Mouse (Mus musculus) brown adipose tissue, adult 24 weeks (tissue): ENCODE results near the gene Gid4. TPM values are rescaled to one million over a fixed set of nuclear protein-coding genes. Genes with fewer than 3 reads are reported as not detected.

Experiments
- H3K27ac ChIP-seq: fragments of 200-500 bp; replicated peaks from 2 replicates; pipeline ENCODE4 v1.5.1; 2012; ENCODE audit warnings: low read depth, mild to moderate bottlenecking, low read length
- H3K4me1 ChIP-seq: fragments of 200-500 bp; 2 replicates; pipeline ENCODE4 v1.6.1; 2012; ENCODE audit warnings: low read length, mixed read lengths; ENCODE audit not compliant: control insufficient read depth, insufficient read depth, insufficient read length
- H3K4me3 ChIP-seq: fragments of 200-500 bp; 2 replicates; pipeline ENCODE4 v1.5.1; 2012; ENCODE audit warnings: low read depth, mild to moderate bottlenecking, low read length, moderate library complexity; ENCODE audit not compliant: insufficient read depth
- polyA plus RNA-seq: library from polyadenylated mRNA; stranded (reverse); fragments of >200 nt; gene quantifications from 2 replicates; pipeline ENCODE4 v1.2.4, GENCODE M21; 2012; ENCODE audit not compliant: missing spikeins, insufficient read depth, insufficient read length

Gene Gid4
- polyA plus RNA-seq = 51.5 and 87.5 TPM in 2 replicates

DNA sequence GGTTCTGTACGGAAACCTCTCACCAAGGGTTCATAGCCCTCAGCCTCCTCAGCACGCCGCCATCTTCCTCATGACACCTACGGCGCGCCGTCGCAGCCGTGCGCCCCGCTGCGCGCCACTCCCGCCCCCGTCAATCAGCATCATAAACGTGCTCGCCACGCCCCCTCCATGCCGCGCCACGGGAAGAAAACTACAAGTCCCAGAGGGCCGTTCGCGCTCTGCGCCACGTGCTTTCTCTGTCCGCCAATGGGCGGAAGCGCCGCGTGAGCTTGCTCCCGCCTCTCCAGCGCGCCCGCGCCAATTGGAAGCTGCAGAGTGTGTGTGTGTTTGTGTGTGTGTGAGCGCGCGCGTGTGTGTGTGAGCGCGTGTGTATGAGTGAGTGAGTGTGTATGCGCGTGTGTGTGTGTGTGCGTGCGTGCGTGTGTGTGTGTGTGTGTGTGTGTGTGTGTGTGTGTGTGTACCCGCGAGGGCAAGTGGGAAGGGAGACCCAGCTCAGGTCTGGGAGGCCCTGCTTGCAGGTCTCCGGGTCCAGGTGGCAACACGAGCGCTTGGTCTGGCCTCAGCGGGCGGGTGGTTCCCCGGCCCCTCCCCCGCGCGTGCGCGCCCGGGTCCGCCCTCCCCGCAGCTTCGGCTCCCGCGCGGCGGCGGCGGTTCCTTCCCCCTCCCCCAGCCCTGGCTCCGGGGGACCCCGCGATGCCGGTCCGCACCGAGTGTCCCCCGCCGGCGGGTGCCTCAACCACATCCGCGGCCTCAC, at the start of gene Gid4:
Gene Gid4 (plus strand): TSS at position 183 of the 754 bp plus-strand sequence.
- peak within 1 kb of the TSS; percentile 96 for H3K27ac ChIP-seq
- H3K4me1 ChIP-seq = peaks cover 4% of the 10 kb centered on the region
- H3K4me3 ChIP-seq = peak within 1 kb of the TSS; percentile 90

DNA sequence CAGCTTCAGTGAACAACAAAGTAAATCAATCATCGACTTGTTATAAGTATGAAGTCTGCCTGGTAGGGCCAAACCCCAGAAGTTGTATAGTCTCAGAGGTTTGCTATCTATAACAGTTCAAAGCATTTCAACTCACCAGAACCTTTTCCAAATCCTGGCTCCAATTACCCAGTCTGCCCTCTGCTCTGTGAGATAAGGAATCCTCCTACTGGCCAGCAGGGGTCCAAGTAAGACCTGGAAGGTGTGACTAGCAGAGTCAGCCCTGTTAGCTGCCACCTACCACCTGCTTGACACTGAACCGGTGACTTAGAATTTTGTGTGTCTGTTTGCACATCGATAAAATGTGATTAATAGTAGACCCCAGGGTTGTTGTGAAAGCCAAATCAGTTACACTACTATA, 49.7 kb upstream of the Gid4 start:
- Histone ChIP-seq H3K27ac (no peak overlapping the region), H3K4me1 (no peaks in the 10 kb centered on the region), H3K4me3 (no peak overlapping the region)

DNA sequence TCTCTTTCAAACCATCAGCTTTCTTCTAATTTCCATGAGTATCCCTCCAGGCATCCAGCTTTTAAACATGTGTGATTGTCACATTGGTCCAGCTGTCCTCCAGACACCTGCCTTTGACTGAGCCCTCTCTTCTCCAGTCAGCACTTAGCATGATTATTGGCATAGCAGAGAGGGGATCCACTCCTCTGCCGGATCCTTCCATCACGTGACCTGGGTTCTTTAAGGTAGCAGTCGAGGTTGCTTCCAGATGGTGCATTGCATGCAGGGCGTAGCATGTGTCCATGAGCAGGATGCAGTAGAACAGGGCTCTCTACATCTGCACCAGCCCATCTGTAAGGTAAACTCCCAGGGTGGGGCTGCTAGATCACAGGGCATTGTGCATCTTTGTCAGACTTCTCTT, 48.0 kb upstream of the Gid4 start:
- Histone ChIP-seq H3K4me3 (no peak overlapping the region), H3K4me1 (no peaks in the 10 kb centered on the region), H3K27ac (no peak overlapping the region)

DNA sequence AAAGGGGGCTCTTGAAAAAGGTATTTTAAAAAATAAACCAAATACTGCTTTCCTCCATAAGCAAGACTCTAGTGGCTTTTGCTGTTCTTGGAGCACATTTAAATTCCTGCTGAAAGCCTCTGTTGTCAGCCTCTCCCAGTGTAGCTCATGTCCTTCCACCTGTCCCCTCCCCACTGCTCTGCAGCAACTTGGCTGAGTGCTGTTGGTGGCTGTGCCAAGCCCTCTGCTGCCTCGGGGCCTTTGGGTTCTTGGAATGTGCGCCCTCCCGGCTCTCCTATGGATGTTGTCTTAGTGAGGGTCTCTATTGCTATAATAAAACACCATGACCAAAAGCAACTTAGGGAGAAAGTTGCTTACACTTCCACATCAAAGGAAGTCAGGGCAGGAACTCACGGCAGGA, 47.5 kb upstream of the Gid4 start:
- Histone ChIP-seq H3K4me1 (no peaks in the 10 kb centered on the region), H3K4me3 (no peak overlapping the region), H3K27ac (no peak overlapping the region)

DNA sequence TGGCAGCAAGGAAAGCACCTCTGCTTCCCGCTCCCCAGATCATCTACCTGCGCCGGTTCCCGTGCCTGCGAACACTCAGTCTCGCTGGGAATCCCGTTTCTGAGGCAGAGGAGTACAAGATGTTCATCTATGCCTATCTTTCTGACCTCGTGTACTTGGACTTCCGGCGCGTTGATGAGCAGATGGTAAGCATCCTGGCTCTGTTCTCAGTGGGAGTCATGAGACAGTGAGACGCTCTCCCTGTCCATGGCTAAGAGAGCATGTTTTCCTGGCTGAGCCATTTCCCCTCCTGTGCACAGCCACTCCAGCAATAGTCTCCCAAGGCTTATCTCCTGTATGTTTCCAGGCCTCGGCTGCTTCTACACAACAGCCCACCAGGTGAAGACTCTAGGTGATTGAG, 46.5 kb upstream of the Gid4 start:
- H3K4me3 ChIP-seq = no peak overlapping the region
- no peaks in the 10 kb centered on the region for H3K4me1 ChIP-seq
- H3K27ac ChIP-seq = no peak overlapping the region

DNA sequence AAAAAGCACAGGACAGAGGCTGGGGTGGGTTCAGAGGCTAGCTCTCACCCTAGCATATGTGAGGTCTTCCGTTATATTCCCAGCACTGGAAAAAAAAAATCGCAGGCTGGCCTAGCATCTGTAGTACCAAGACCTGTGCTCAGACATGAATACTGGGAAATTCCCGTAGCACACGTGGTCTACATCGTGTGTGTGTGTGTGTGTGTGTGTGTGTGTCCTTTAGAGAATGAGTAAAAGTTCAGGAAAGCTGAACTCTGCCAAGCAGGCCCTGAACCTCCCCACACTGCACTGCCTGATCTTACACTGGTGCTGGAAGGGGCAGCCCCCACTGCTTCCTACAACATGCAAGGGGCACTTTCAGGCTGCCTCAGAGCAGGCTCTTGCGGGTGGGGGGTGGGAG, 42.5 kb upstream of the Gid4 start:
- no peak overlapping the region for H3K27ac ChIP-seq
- H3K4me3 ChIP-seq = no peak overlapping the region
- H3K4me1 ChIP-seq = no peaks in the 10 kb centered on the region

DNA sequence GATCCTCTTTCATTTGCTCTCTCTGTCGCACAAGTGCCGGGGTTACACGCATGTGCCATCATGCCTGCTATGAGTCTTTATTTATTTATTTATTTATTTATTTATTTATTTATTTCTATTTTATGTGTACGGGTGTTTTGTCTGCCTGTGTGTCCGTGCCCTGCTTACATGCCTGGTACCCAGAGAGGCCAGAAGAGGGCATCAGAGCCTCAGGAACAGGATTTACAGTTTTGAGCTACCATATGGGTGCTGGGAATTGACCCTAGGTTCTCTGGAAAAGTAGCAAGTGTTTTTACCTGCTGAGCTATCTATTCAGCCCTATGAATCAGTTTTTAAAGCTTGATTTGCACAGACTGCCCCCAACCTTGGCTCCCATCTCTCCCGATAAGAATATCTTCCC, 33.4 kb upstream of the Gid4 start:
- H3K4me1 ChIP-seq = no peaks in the 10 kb centered on the region
- H3K4me3 ChIP-seq = no peak overlapping the region
- no peak overlapping the region for H3K27ac ChIP-seq

DNA sequence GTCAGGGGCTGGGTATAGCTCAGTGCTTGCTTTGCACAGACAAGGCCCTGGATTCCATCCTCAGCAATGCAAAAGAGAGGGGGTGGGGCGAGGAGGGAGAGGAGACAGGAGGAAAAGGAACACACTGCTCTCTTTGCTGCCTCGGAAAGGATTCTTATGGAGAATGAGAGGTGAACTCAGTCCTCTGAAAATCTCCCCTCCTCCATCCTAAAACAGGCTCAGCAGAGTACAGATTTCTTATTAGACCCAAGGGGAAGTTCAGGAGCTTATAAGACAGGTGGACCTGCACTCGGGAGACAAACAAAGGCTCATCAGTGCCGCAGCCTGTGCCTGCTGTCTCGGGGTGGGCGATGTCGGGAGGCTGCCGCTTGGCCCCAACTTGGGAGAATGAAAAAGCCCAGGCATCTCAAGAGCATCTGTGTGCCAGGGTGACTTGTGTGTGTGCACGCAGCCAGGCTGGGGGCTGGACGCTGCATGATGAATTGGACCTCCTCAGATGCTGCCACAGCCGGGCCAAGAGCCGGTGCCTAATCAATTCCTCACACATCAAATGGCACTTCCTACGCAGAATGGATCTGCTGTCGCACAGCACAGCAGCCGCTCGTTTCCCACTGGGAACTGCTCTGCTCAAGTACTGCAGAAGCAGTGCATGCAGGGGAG, 32.1 kb upstream of the Gid4 start:
- H3K27ac ChIP-seq = no peak overlapping the region
- H3K4me3 ChIP-seq = no peak overlapping the region
- no peaks in the 10 kb centered on the region for H3K4me1 ChIP-seq

DNA sequence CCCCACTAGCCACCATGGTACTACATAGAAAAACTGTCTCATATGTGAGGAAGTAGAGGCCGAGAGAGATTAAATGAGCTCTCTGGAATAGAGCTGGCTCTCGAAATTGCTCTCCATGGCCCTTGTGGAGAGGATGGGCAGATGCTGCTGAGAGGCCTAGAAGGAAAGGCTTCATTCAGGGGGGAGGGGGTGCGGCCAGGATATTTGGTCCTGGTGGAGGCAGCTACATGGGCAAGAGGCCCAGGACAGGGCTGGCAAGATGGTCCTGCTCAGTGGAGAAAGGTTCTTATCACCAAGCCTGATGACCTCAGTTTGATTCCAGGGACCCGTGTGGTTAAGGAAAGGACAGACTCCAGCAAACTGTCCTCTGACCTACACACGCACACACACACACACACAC, 31.0 kb upstream of the Gid4 start:
- Histone ChIP-seq H3K4me1 (no peaks in the 10 kb centered on the region), H3K4me3 (no peak overlapping the region), H3K27ac (no peak overlapping the region)

DNA sequence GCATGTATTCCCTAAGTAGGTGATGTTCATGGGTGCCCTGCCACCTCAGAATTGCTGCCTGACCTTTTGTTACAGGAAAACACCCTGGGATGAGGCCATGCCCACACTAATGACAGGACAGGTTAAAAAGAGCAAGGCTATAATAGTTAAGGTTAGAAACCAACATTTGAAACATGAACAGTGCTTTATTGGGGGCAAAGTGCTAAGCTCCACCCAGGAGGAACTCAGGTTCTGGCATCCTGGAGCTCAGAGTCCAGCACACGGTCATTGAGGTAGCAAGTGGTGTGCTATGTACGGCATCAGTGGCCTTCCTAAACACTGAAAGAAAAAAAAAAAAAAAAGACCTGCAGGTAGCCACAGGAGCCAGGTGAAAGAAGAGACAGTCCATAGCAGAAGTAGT, 29.0 kb upstream of the Gid4 start:
- no peak overlapping the region for H3K4me3 ChIP-seq
- no peaks in the 10 kb centered on the region for H3K4me1 ChIP-seq
- H3K27ac ChIP-seq = no peak overlapping the region

DNA sequence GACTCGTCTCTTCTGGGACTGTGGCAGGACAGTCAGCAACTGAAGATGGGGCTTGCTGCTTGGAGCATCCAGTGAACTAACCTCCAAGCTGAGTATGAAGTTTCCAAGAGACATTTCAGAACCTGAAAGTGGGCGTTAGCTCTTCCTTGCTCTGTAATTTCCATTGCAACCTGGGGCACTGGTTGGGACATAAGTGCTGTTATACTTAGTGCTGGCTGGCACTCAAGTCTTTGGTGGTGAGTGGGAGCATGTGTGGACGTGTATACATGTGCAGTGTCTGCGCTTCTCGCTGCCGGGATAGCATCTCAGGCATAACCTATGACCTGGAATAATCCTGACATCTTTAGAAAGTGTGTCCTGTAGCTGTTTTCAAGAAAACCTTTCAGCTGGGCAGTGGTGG, 25.6 kb upstream of the Gid4 start:
- Histone ChIP-seq H3K27ac (no peak overlapping the region), H3K4me1 (no peaks in the 10 kb centered on the region), H3K4me3 (no peak overlapping the region)

DNA sequence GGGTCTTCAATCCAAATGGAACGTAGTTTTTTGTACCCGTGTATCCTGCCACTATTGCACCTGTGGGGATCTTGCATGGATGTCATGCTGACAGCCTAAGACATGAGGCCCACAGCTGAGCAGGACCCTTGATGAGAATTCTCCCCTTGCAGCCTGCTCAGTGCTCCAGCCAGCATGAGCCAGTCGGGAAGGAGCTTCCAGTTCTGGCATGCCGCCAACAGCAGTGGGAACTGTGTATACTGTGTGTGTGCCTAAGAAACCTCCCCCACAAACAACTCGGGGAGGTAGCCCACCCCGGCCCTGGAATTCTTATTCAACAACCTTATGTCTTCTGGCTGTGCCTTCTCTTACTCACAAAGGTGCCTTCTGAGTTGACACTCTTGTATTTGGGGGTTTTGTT, 20.4 kb upstream of the Gid4 start:
- Histone ChIP-seq H3K4me3 (no peak overlapping the region), H3K4me1 (no peaks in the 10 kb centered on the region), H3K27ac (no peak overlapping the region)

DNA sequence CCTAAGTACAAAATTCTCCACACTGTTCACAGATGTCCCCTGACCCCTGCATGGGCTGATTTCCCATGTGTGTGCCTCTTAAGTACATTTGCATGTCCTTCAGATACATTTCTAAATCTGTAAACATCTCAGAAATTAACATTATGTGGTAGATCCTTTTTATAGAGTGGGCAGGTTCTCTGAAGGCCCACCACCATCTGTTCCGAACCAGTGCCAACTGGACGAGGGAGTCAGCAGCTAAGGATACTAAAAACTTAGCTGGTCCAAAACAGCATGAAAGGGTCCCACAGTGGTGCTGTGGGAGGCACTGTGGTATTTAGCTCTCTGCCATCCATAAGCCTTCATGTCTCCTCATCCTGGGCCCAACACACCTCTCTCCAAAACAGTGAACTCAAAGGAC, 19.8 kb upstream of the Gid4 start:
- H3K4me1 ChIP-seq = no peaks in the 10 kb centered on the region
- H3K27ac ChIP-seq = no peak overlapping the region
- H3K4me3 ChIP-seq = no peak overlapping the region

DNA sequence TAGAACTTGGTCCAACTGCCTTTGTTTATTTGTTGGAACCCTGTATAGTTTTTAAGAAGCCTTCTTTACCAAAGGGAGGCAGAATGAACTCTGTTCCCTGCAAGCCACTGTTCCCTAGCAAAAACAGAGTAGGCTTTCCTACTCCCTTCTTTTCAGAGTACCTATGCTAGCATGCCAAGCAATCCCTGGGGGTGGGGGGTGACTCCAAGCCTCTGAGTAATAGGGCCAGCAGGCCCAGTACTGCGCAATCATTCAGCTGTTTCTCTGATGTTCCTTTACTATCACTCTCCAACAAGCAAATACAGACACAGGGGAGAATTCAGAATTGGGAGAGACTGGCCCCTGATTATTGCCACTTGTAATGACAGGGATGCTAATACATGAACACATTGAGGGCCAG, 10.3 kb upstream of the Gid4 start:
- Histone ChIP-seq H3K4me3 (no peak overlapping the region), H3K27ac (no peak overlapping the region), H3K4me1 (peaks cover 4% of the 10 kb centered on the region)

DNA sequence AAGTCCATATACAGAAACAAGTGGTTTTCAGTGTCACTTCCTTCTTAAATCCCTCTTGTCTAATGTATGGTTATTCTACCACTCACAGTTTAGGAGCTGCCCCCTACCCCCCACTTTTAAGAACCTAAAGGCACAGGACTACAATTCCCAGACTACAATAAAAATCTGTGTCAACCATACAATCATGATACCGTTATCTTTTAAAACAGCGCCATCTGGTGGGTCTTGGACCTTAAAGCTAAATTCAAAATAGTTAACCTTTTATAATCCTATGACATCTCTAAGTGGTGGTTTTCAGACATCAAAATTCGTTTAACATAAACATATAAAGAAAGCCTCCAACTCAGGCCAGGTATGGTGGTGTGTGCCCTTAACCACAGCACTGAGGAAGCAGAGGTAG, 4.8 kb upstream of the Gid4 start:
- no peak overlapping the region for H3K4me3 ChIP-seq
- H3K27ac ChIP-seq = no peak overlapping the region
- H3K4me1 ChIP-seq = peaks cover 4% of the 10 kb centered on the region

DNA sequence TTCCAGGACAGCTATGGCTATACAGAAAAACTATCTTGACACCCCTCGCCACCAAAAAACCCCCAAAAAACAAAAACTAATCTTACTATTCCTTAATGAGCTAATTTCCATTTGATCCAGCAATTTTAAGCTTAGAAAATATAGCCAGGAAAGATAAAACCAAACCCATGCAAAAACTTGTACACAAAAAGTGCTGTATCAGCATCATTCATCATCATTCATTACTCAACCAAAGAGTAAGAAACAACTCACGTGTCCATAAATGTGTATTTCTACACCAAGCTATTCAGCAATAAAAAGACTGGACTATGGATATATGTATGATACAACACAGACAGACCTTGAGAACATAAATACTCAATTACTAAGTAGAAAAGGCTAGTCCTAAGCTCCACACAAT, 4.0 kb upstream of the Gid4 start:
- Histone ChIP-seq H3K27ac (no peak overlapping the region), H3K4me1 (peaks cover 4% of the 10 kb centered on the region)

More for the DNA sequence above, 4.0 kb upstream of the Gid4 start:
- H3K4me3 ChIP-seq = no peak overlapping the region
